Mouse (Mus musculus) MEL (cell line): ENCODE data around the gene Gimap9.

Experiments
- E2F4 ChIP-seq: IDR thresholded peaks from 2 replicates; pipeline ENCODE4 v1.6.1; 2011; ENCODE audit warnings: low read depth, low read length, improper control_type of control experiment, borderline replicate concordance
- POLR2A ChIP-seq, 2 experiments: IDR thresholded peaks; 2 replicates each; pipeline ENCODE4 v1.6.1; 2011 to 2012; ENCODE audit warnings: low read length in 2 of 2, mild to moderate bottlenecking in 2 of 2, control low read depth in 1 of 2, improper control_type of control experiment in 1 of 2, low read depth in 1 of 2, moderate library complexity in 1 of 2; ENCODE audit not compliant: control insufficient read depth in 1 of 2, insufficient read depth in 1 of 2, poor library complexity in 1 of 2

GRCm38 (mm10) chr6:48679701-48680100, 3.8 kb downstream of the Gimap9 start:
- TF ChIP-seq POLR2A (IDR thresholded peaks at IDR 0.05; ENCODE audit: control insufficient read depth in 1 of 2, insufficient read depth in 1 of 2, low read depth in 1 of 2, low read length in 2 of 2, poor library complexity in 1 of 2), result no peak
- TF ChIP-seq E2F4, result no peak
